Mouse (Mus musculus): ENCODE data around the gene Tnfrsf14. TPM values are rescaled to one million over a fixed set of nuclear protein-coding genes. Genes with fewer than 3 reads are reported as not detected.

The Tnfrsf14 gene
- polyA plus RNA-seq, 1 experiment, result 19.4 TPM

- no peak for TF ChIP-seq CTCF (conservative IDR thresholded peaks at IDR 0.05; ENCODE audit: insufficient read depth, insufficient read length, low read depth, low read length)
- no peak for TF ChIP-seq POLR2A (IDR thresholded peaks at IDR 0.05; ENCODE audit: low read depth, low read length)
- WGBS, result 69% methylated on average over 10 of the region's 10 CpGs
- no peak overlapping the region for H3K4me3 ChIP-seq (ENCODE audit: insufficient read depth, low read depth, low read length)
- H3K36me3 ChIP-seq (ENCODE audit: control insufficient read depth, insufficient read depth, low read length), result no peaks in the 10 kb centered on the region
- no peak overlapping the region for H3K27ac ChIP-seq (ENCODE audit: insufficient read depth, low read depth, low read length)
- no peaks in the 10 kb centered on the region for H3K4me1 ChIP-seq (ENCODE audit: control insufficient read depth, insufficient read depth, low read length)
- H3K27me3 ChIP-seq (replicated peaks; ENCODE audit: control insufficient read depth, insufficient read depth, low read length), result no peaks in the 10 kb centered on the region
- no peak for DNase-seq
Observed at GRCm38 (mm10) chr4:154942632-154943322, 14.4 kb upstream of the Tnfrsf14 start.

GRCm38 (mm10) chr4:154941831-154942230, 13.5 kb upstream of the Tnfrsf14 start:
- no peaks in the 10 kb centered on the region for H3K4me1 ChIP-seq (ENCODE audit: control insufficient read depth, insufficient read depth, low read length)
- WGBS, result 63% methylated on average over 5 of the region's 5 CpGs
- H3K27me3 ChIP-seq (replicated peaks; ENCODE audit: control insufficient read depth, insufficient read depth, low read length), result no peaks in the 10 kb centered on the region
- no peak overlapping the region for H3K27ac ChIP-seq (ENCODE audit: insufficient read depth, low read depth, low read length)
- H3K36me3 ChIP-seq (ENCODE audit: control insufficient read depth, insufficient read depth, low read length), result no peaks in the 10 kb centered on the region
- H3K4me3 ChIP-seq (ENCODE audit: insufficient read depth, low read depth, low read length), result no peak overlapping the region
- no peak for TF ChIP-seq POLR2A (IDR thresholded peaks at IDR 0.05; ENCODE audit: low read depth, low read length)
- no peak for TF ChIP-seq CTCF (conservative IDR thresholded peaks at IDR 0.05; ENCODE audit: insufficient read depth, insufficient read length, low read depth, low read length)
- no peak for DNase-seq

GRCm38 (mm10) chr4:154940156-154940555, 11.8 kb upstream of the Tnfrsf14 start:
- no peak for DNase-seq
- Histone ChIP-seq H3K36me3 (ENCODE audit: control insufficient read depth, insufficient read depth, low read length) (no peaks in the 10 kb centered on the region), H3K4me3 (ENCODE audit: insufficient read depth, low read depth, low read length) (no peak overlapping the region), H3K4me1 (ENCODE audit: control insufficient read depth, insufficient read depth, low read length) (no peaks in the 10 kb centered on the region), H3K27ac (ENCODE audit: insufficient read depth, low read depth, low read length) (no peak overlapping the region), H3K27me3 (replicated peaks; ENCODE audit: control insufficient read depth, insufficient read depth, low read length) (no peaks in the 10 kb centered on the region)
- 88% methylated on average over 2 of the region's 2 CpGs for WGBS
- TF ChIP-seq POLR2A (IDR thresholded peaks at IDR 0.05; ENCODE audit: low read depth, low read length), result no peak
- TF ChIP-seq CTCF (conservative IDR thresholded peaks at IDR 0.05; ENCODE audit: insufficient read depth, insufficient read length, low read depth, low read length), result no peak

GRCm38 (mm10) chr4:154937746-154938145, 9.4 kb upstream of the Tnfrsf14 start:
- Histone ChIP-seq H3K36me3 (ENCODE audit: control insufficient read depth, insufficient read depth, low read length) (no peaks in the 10 kb centered on the region), H3K4me1 (ENCODE audit: control insufficient read depth, insufficient read depth, low read length) (no peaks in the 10 kb centered on the region), H3K4me3 (ENCODE audit: insufficient read depth, low read depth, low read length) (no peak overlapping the region), H3K27me3 (replicated peaks; ENCODE audit: control insufficient read depth, insufficient read depth, low read length) (no peaks in the 10 kb centered on the region), H3K27ac (ENCODE audit: insufficient read depth, low read depth, low read length) (no peak overlapping the region)
- 75% methylated on average over 1 of the region's 1 CpGs for WGBS
- TF ChIP-seq POLR2A (IDR thresholded peaks at IDR 0.05; ENCODE audit: low read depth, low read length), result no peak
- no peak for TF ChIP-seq CTCF (conservative IDR thresholded peaks at IDR 0.05; ENCODE audit: insufficient read depth, insufficient read length, low read depth, low read length)
- DNase-seq, result no peak

GRCm38 (mm10) chr4:154936542-154937255, 8.3 kb upstream of the Tnfrsf14 start:
- 70% methylated on average over 8 of the region's 8 CpGs for WGBS
- no peak for DNase-seq
- Histone ChIP-seq H3K27me3 (replicated peaks; ENCODE audit: control insufficient read depth, insufficient read depth, low read length) (no peaks in the 10 kb centered on the region), H3K4me3 (ENCODE audit: insufficient read depth, low read depth, low read length) (no peak overlapping the region), H3K27ac (ENCODE audit: insufficient read depth, low read depth, low read length) (no peak overlapping the region), H3K36me3 (ENCODE audit: control insufficient read depth, insufficient read depth, low read length) (no peaks in the 10 kb centered on the region), H3K4me1 (ENCODE audit: control insufficient read depth, insufficient read depth, low read length) (no peaks in the 10 kb centered on the region)
- TF ChIP-seq POLR2A (IDR thresholded peaks at IDR 0.05; ENCODE audit: low read depth, low read length) (no peak), CTCF (conservative IDR thresholded peaks at IDR 0.05; ENCODE audit: insufficient read depth, insufficient read length, low read depth, low read length) (no peak)

- Histone ChIP-seq H3K27me3 (replicated peaks; ENCODE audit: control insufficient read depth, insufficient read depth, low read length) (no peaks in the 10 kb centered on the region), H3K27ac (ENCODE audit: insufficient read depth, low read depth, low read length) (no peak overlapping the region), H3K4me3 (ENCODE audit: insufficient read depth, low read depth, low read length) (no peak overlapping the region), H3K4me1 (ENCODE audit: control insufficient read depth, insufficient read depth, low read length) (no peaks in the 10 kb centered on the region), H3K36me3 (ENCODE audit: control insufficient read depth, insufficient read depth, low read length) (no peaks in the 10 kb centered on the region)
- TF ChIP-seq POLR2A (IDR thresholded peaks at IDR 0.05; ENCODE audit: low read depth, low read length), result no peak
- TF ChIP-seq CTCF (conservative IDR thresholded peaks at IDR 0.05; ENCODE audit: insufficient read depth, insufficient read length, low read depth, low read length), result no peak
- 92% methylated on average over 7 of the region's 7 CpGs for WGBS
- DNase-seq, result no peak
Observed at GRCm38 (mm10) chr4:154935788-154936187, 7.4 kb upstream of the Tnfrsf14 start.

- 71% methylated on average over 2 of the region's 2 CpGs for WGBS
- H3K4me1 ChIP-seq (ENCODE audit: control insufficient read depth, insufficient read depth, low read length), result no peaks in the 10 kb centered on the region
- H3K27me3 ChIP-seq (replicated peaks; ENCODE audit: control insufficient read depth, insufficient read depth, low read length), result no peaks in the 10 kb centered on the region
- TF ChIP-seq CTCF (conservative IDR thresholded peaks at IDR 0.05; ENCODE audit: insufficient read depth, insufficient read length, low read depth, low read length), result no peak
- no peak for TF ChIP-seq POLR2A (IDR thresholded peaks at IDR 0.05; ENCODE audit: low read depth, low read length)
- DNase-seq, result no peak
- H3K36me3 ChIP-seq (ENCODE audit: control insufficient read depth, insufficient read depth, low read length), result no peaks in the 10 kb centered on the region
- H3K4me3 ChIP-seq (ENCODE audit: insufficient read depth, low read depth, low read length), result no peak overlapping the region
- H3K27ac ChIP-seq (ENCODE audit: insufficient read depth, low read depth, low read length), result no peak overlapping the region
Observed at GRCm38 (mm10) chr4:154934800-154935199, 6.4 kb upstream of the Tnfrsf14 start.
